Mouse (Mus musculus): Measurements from ENCODE around the gene Sdk1. TPM values are rescaled to one million over a fixed set of nuclear protein-coding genes. Genes with fewer than 3 reads are reported as not detected.

The Sdk1 gene
- 0.14 TPM for polyA plus RNA-seq (2017; shearing (Covaris generic))

DNA sequence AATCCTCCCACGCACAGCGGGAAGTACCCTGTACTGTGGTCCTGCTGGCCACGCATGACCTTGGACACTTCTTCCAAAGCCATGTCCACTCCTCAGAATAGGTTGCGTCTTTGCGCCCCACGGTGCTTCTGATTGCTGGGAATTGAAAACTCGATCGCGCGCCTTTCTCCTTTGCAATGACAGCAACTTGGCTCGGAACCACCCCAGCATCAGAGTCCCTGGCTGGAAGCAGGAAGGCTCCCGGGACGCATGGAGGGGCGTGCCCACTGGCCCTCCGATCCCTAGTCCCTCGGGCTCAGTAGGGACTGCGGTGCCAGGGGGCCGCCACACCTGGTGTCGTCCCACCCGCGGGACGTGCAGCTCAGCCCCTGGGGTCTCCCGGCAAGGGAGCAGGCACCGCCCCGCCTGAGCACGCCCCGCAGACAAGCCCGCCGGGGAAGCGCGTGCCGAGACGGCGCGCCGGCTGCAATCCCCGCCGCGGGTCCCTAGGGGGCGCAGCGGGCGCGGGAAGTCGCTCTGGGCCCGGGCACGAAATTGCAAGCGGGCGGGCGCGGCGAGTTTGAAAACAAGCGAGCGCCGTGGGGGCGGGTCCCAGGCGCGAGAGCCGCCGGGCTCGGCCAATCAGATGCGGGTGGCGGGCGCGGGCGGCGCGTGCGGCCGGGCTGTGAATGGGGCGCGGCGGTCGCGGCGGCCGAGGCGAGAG lies at the start of gene Sdk1:
Gene Sdk1 (plus strand): TSS at position 650 of the 703 bp plus-strand sequence.

Other genes with a start within 250 kb of the Sdk1 start
- 82.1 TPM for gene Card11, start 240.9 kb upstream of the Sdk1 start, polyA plus RNA-seq (2017; shearing (Covaris generic))